Mouse (Mus musculus) heart, adult 2 months (tissue): ENCODE data around the gene Nt5dc2.

Experiments used
- CTCF ChIP-seq: fragments of 200-600 bp; IDR thresholded peaks from 2 replicates; pipeline ENCODE4 v1.8.1; 2022; ENCODE audit warnings: antibody characterized with exemption, mild to moderate bottlenecking, moderate library complexity
- EP300 ChIP-seq: fragments of 200-500 bp; IDR thresholded peaks from 2 replicates; pipeline ENCODE4 v1.6.1; 2011; ENCODE audit warnings: low read depth, low read length, control low read depth; ENCODE audit not compliant: insufficient read depth
- POLR2A ChIP-seq: fragments of 200-500 bp; IDR thresholded peaks from 2 replicates; pipeline ENCODE4 v1.6.1; 2011; ENCODE audit warnings: mild to moderate bottlenecking, low read depth, low read length, control low read depth; ENCODE audit not compliant: insufficient read depth

DNA sequence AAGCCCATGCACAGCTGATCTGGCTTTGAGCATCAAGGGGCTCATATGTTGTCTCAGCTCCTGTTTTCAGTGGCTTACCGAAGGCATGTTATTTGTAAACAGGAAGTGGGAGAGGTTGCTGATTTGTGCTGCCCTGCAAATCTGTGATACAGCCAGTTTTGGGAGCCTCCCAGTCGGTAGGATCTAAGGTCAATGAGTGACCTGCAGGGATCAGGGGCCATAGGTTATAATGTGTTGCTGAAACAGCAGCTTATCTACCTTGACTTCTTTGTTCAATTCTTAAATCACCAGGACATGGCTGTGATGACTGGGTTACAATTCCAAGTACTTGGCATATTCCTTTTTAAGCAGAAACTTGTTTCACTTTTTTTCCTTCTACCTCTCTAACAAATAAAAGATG, 15.3 kb upstream of the Nt5dc2 start:
- TF ChIP-seq CTCF (no peak), POLR2A (no peak), EP300 (no peak)
